Mouse (Mus musculus) megakaryocyte, embryonic 14.5 days (primary cell): ENCODE measurements at regions not wholly inside any gene's neighbourhood (a gene's known extent, or its start where the extent isn't known, plus 50 kb on each side); places are given as distances from the start of the nearest gene placed in this dataset.

Experiments
- FLI1 ChIP-seq: IDR thresholded peaks from 2 replicates; pipeline ENCODE4 v1.6.1; 2012; ENCODE audit warnings: low read length, inconsistent platforms, mixed read lengths
- GATA1 ChIP-seq: IDR thresholded peaks from 3 replicates; pipeline ENCODE4 v1.6.1; 2012; ENCODE audit warnings: mixed read lengths, low read length, inconsistent platforms, borderline replicate concordance

GRCm38 (mm10) chr3:39909642-39910041 is 621.4 kb upstream of the Intu start:
- TF ChIP-seq GATA1 (no peak), FLI1 (no peak)
